In genomic region chr15:6132216-6132615, GRCm38 (mm10) we compare ENCODE assay signal across 14 mouse cellular contexts.
A peak's percentile ranks its signal among the peaks of the same experiment; 100 is the strongest.
DNase-seq lines count a peak whose midpoint lies in the region.
"Had no signal": no experiment of that assay in that cellular context is flagged by ENCODE, and none has a peak within 500 bp of the region (broad histone marks: within the 10 kb centered on the region; RNA-seq: fewer than 3 reads in every experiment).

No protein-coding gene starts in this region.

- intact Hi-C loops in heart, postnatal 25 days (cut with DNase I): no loop called here

- DNase-seq in heart, adult 11 months: peak; percentile 49
- DNase-seq in heart, postnatal 25 days (ENCODE audit: low spot score): no peak
- DNase-seq in right cerebral cortex, postnatal 10 days (ENCODE audit: low spot score in 2 of 2): peak; percentile 42 to 46
- DNase-seq in right cerebral cortex, adult 2 months (ENCODE audit: low spot score in 2 of 2): no peak
- peak; percentile 14 for DNase-seq in NIH3T3 (ENCODE audit: low read depth)
- DNase-seq in cerebellum, postnatal 14 days: no peak
- DNase-seq: adrenal gland, postnatal 10 days; adrenal gland, postnatal 36 days; cerebellum, adult 11 months; cerebellum, adult 8-10 months; cerebellum, postnatal 10 days; heart, adult 18-20 months; heart, postnatal 14 days; kidney, adult 11 months had no signal

Comparison
In these comparisons a context has a peak if more than half of its experiments do, and no peak if none do; other contexts are left out.
1. DNase-seq: peak in heart, adult 11 months (single experiment), right cerebral cortex, postnatal 10 days (2 of 2) and NIH3T3 (single experiment); none in heart, postnatal 25 days (single experiment), right cerebral cortex, adult 2 months (0 of 2) and cerebellum, postnatal 14 days (0 of 2).